Mouse (Mus musculus) cerebellum, adult (tissue): ENCODE measurements around the gene Rnf123.

ENCODE experiments used
- ATAC-seq: cut with Nextera tagmentation; 2 replicates; pipeline ENCODE4 v1.9.2; 2017; ENCODE audit warnings: mild to moderate bottlenecking, moderate library complexity, mixed read lengths; ENCODE audit not compliant: insufficient number of reproducible peaks, low FRiP score, low TSS enrichment

Gene Rnf123

GRCm38 (mm10) chr9:108106090-108106489 lies 22.9 kb upstream of the Rnf123 start:
- ATAC-seq: no peak

GRCm38 (mm10) chr9:108105549-108105863 lies 22.4 kb upstream of the Rnf123 start:
- no peak for ATAC-seq

- ATAC-seq: no peak
Observed at GRCm38 (mm10) chr9:108104766-108105548, 21.8 kb upstream of the Rnf123 start.

- ATAC-seq: no peak
Observed at GRCm38 (mm10) chr9:108099619-108100018, 16.5 kb upstream of the Rnf123 start.

- ATAC-seq: no peak
Observed at GRCm38 (mm10) chr9:108095949-108096712, 13.0 kb upstream of the Rnf123 start.

- peak; percentile 32; the same call in 1 of the 2 replicates for ATAC-seq
Observed at GRCm38 (mm10) chr9:108095518-108095917, 12.4 kb upstream of the Rnf123 start.

- no peak for ATAC-seq
Observed at GRCm38 (mm10) chr9:108094998-108095411, 11.9 kb upstream of the Rnf123 start.

GRCm38 (mm10) chr9:108094184-108094941 lies 11.2 kb upstream of the Rnf123 start, which contains the start of gene Apeh:
Gene Apeh, minus strand, starts transcription at chr9:108094606.
- peak; percentile 74 for ATAC-seq

GRCm38 (mm10) chr9:108093586-108093985 lies 10.4 kb upstream of the Rnf123 start:
- no peak for ATAC-seq

GRCm38 (mm10) chr9:108090611-108091120 lies 7.5 kb upstream of the Rnf123 start:
- no peak for ATAC-seq

- ATAC-seq: no peak
Observed at GRCm38 (mm10) chr9:108085261-108085660, 2.1 kb upstream of the Rnf123 start.

GRCm38 (mm10) chr9:108083561-108083960 lies 415 bp upstream of the Rnf123 start:
- no peak for ATAC-seq

GRCm38 (mm10) chr9:108082549-108082948 lies 597 bp downstream of the Rnf123 start:
- no peak for ATAC-seq

GRCm38 (mm10) chr9:108080168-108080567 lies 3.0 kb downstream of the Rnf123 start, which contains the start of gene Mst1:
Gene Mst1, plus strand, starts transcription at chr9:108080436.
- ATAC-seq: no peak

- peak; percentile 81 for ATAC-seq
Observed at GRCm38 (mm10) chr9:108073141-108073930, 9.8 kb downstream of the Rnf123 start.

GRCm38 (mm10) chr9:108072481-108072924 lies 10.6 kb downstream of the Rnf123 start:
- ATAC-seq: peak; percentile 34; the same call in 1 of the 2 replicates

- no peak for ATAC-seq
Observed at GRCm38 (mm10) chr9:108071801-108072200, 11.3 kb downstream of the Rnf123 start.

- ATAC-seq: no peak
Observed at GRCm38 (mm10) chr9:108069529-108069928, 13.6 kb downstream of the Rnf123 start.

GRCm38 (mm10) chr9:108069007-108069406 lies 14.1 kb downstream of the Rnf123 start:
- ATAC-seq: no peak

- no peak for ATAC-seq
Observed at GRCm38 (mm10) chr9:108067900-108068299, 15.2 kb downstream of the Rnf123 start.
